8 mouse cellular contexts compared by ENCODE assay signal in the genomic region with DNA sequence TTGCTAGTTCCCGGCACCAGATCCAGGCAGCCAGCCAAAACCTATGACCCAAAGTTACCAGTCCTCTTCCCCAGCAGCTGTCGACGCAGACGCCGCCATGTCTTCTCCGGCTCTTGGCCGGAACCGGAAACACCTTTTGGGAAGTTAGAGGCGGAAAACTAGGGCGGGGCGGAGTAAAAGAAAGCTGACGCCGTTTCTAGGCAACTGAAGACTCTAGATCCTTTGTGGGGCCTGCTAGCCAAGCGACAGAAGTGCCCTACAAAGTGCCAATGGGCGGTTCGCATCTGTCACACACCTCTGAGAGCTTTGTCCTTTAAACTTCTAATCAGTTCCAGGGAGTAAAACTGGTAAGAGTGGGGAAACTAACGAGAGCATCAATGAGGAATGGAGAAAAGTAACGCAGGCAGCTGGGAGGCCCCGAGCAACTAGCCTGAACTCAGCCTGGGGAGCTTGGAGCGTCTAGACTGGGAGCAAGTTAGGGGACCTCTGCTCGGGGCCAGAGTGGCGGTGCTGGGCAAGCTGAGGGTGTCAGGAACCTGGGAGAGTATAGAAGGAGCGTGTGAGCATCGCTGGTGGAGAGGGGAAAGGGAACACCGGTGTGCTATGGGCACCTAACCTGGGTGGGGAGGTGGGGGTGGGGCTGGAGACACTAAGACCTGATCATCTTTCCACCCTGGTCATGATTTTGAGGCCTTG. TPM values are rescaled to one million over a fixed set of nuclear protein-coding genes. Genes with fewer than 3 reads are reported as not detected.
A peak's percentile ranks its signal among the peaks of the same experiment; 100 is the strongest.
DNase-seq lines count a peak whose midpoint lies in the region; ATAC-seq and TF ChIP-seq lines count a peak whose summit lies in the region.

A gene (minus strand): TSS at position 131 of the 696 bp plus-strand sequence.
A gene (plus strand): TSS at position 179 of the 696 bp plus-strand sequence.

- DNase-seq in CH12.LX (ENCODE audit: extremely low read depth), result peak; percentile 90
- DNase-seq in c-Kit-positive CD71-positive TER-119-negative erythroid progenitor cells, embryonic 14.5 days (ENCODE audit: low read depth), result peak; percentile 88
- DNase-seq in heart, postnatal 0 days (ENCODE audit: low spot score), result peak; percentile 96
- DNase-seq in kidney, postnatal 4 days, result peak; percentile 86 to 90

- TF ChIP-seq RAD21 in CH12.LX (IDR thresholded peaks at IDR 0.05; ENCODE audit: low read depth, low read length), result no peak

- no peak for TF ChIP-seq EP300 in CH12.LX (IDR thresholded peaks at IDR 0.05; ENCODE audit: low read length)
- no peak for TF ChIP-seq EP300 in heart, postnatal 0 days (IDR thresholded peaks at IDR 0.05; ENCODE audit: low read depth)

- H3K27me3 ChIP-seq in CH12.LX (replicated peaks), result no peaks in the 10 kb centered on the region
- no peaks in the 10 kb centered on the region for H3K27me3 ChIP-seq in forebrain, embryonic 12.5 days
- no peaks in the 10 kb centered on the region for H3K27me3 ChIP-seq in heart, postnatal 0 days (ENCODE audit: control insufficient read depth, insufficient read depth, low read length)
- no peaks in the 10 kb centered on the region for H3K27me3 ChIP-seq in liver, embryonic 16.5 days (ENCODE audit: control insufficient read depth, insufficient read depth, low read depth, low read length)
- H3K27me3 ChIP-seq in neural tube, embryonic 13.5 days, result no peaks in the 10 kb centered on the region
- H3K27me3 ChIP-seq in testis, adult 2 months (ENCODE audit: control insufficient read depth, insufficient read depth, low read length), result no peaks in the 10 kb centered on the region

- H3K27ac ChIP-seq in CH12.LX (ENCODE audit: insufficient read depth, low read depth), result peak within 1 kb of the TSS; percentile 39
- H3K27ac ChIP-seq in forebrain, embryonic 12.5 days, result peak within 1 kb of the TSS; percentile 65
- peak within 1 kb of the TSS; percentile 69 for H3K27ac ChIP-seq in heart, postnatal 0 days (ENCODE audit: low read depth)
- peak within 1 kb of the TSS; percentile 37; the same call in 1 of the 2 replicates for H3K27ac ChIP-seq in liver, embryonic 16.5 days (ENCODE audit: low read length)
- peak within 1 kb of the TSS; percentile 67 for H3K27ac ChIP-seq in neural tube, embryonic 13.5 days (replicated peaks)
- H3K27ac ChIP-seq in testis, adult 2 months (ENCODE audit: control insufficient read depth, insufficient read depth, low read depth, low read length), result peak within 1 kb of the TSS; percentile 74

- H3K4me1 ChIP-seq in CH12.LX (ENCODE audit: control insufficient read depth in 1 of 2, insufficient read depth in 2 of 2), result peaks cover 2 to 25% of the 10 kb centered on the region in 2 experiments; a peak in 3 of 4 replicates
- H3K4me1 ChIP-seq in forebrain, embryonic 12.5 days, result peaks cover 16% of the 10 kb centered on the region
- H3K4me1 ChIP-seq in heart, postnatal 0 days (ENCODE audit: control insufficient read depth, insufficient read depth), result peaks cover 10% of the 10 kb centered on the region; the same call in 1 of the 2 replicates
- peaks cover 9% of the 10 kb centered on the region for H3K4me1 ChIP-seq in liver, embryonic 16.5 days (ENCODE audit: control insufficient read depth, low read depth, low read length)
- H3K4me1 ChIP-seq in neural tube, embryonic 13.5 days (replicated peaks), result peaks cover 22% of the 10 kb centered on the region
- no peaks in the 10 kb centered on the region for H3K4me1 ChIP-seq in testis, adult 2 months (ENCODE audit: control insufficient read depth, insufficient read depth, low read length)

- peaks cover 11 to 30% of the 10 kb centered on the region in 2 experiments for H3K36me3 ChIP-seq in CH12.LX (replicated peaks in 1 of 2; ENCODE audit: control insufficient read depth in 1 of 2, insufficient read depth in 1 of 2, low read length in 1 of 2)
- peaks cover 45% of the 10 kb centered on the region for H3K36me3 ChIP-seq in forebrain, embryonic 12.5 days (replicated peaks)
- H3K36me3 ChIP-seq in heart, postnatal 0 days (replicated peaks; ENCODE audit: control insufficient read depth, insufficient read depth, low read length), result peaks cover 19% of the 10 kb centered on the region
- H3K36me3 ChIP-seq in liver, embryonic 16.5 days (ENCODE audit: control insufficient read depth, insufficient read depth), result peaks cover 2% of the 10 kb centered on the region; the same call in 1 of the 2 replicates
- H3K36me3 ChIP-seq in neural tube, embryonic 13.5 days, result peaks cover 57% of the 10 kb centered on the region
- H3K36me3 ChIP-seq in testis, adult 2 months (ENCODE audit: control insufficient read depth, insufficient read depth, low read length), result peaks cover 2% of the 10 kb centered on the region; the same call in 1 of the 2 replicates

- 8% methylated on average over 25 of the region's 25 CpGs for WGBS in forebrain, embryonic 12.5 days
- WGBS in heart, postnatal 0 days, result 7% methylated on average over 25 of the region's 25 CpGs
- WGBS in liver, embryonic 16.5 days (ENCODE audit: insufficient replicate concordance), result 17% methylated on average over 25 of the region's 25 CpGs
- 8% methylated on average over 25 of the region's 25 CpGs for WGBS in neural tube, embryonic 13.5 days

- peak within 1 kb of the TSS; percentile 84 for H3K4me2 ChIP-seq in CH12.LX (ENCODE audit: insufficient read depth, low read depth, poor library complexity, severe bottlenecking)
- H3K4me2 ChIP-seq in forebrain, embryonic 12.5 days, result peak within 1 kb of the TSS; percentile 84
- peak within 1 kb of the TSS; percentile 80 for H3K4me2 ChIP-seq in heart, postnatal 0 days (ENCODE audit: low read depth, low read length)
- peak within 1 kb of the TSS; percentile 79 for H3K4me2 ChIP-seq in liver, embryonic 16.5 days (ENCODE audit: low read depth, low read length)
- peak within 1 kb of the TSS; percentile 90 for H3K4me2 ChIP-seq in neural tube, embryonic 13.5 days

- peak; percentile 98 for TF ChIP-seq POLR2A in CH12.LX (IDR thresholded peaks at IDR 0.05; ENCODE audit: low read depth, low read length)
- peak; percentile 93 for TF ChIP-seq POLR2A in testis, adult 2 months (IDR thresholded peaks at IDR 0.05; ENCODE audit: control insufficient read depth, low read depth, low read length)

- H3K79me2 ChIP-seq in CH12.LX (replicated peaks; ENCODE audit: control insufficient read depth, extremely low read depth, insufficient read depth, poor library complexity, severe bottlenecking), result peaks cover 16% of the 10 kb centered on the region

- dilution Hi-C loops in CH12.LX (cut with MboI; ENCODE audit: extremely low pct_ligation_motif_present, extremely low pct_unique_long_range_greater_than_20kb, low sequenced_read_pairs), result no loop called here

- peak within 1 kb of the TSS; percentile 93 to 99 (median 99) for H3K4me3 ChIP-seq in CH12.LX (replicated peaks in 1 of 3; ENCODE audit: low read depth in 2 of 3, low read length in 2 of 3, poor library complexity in 1 of 3)
- peak within 1 kb of the TSS; percentile 83 for H3K4me3 ChIP-seq in forebrain, embryonic 12.5 days (replicated peaks)
- peak within 1 kb of the TSS; percentile 78 for H3K4me3 ChIP-seq in heart, postnatal 0 days (ENCODE audit: low read depth, low read length)
- peak within 1 kb of the TSS; percentile 76 for H3K4me3 ChIP-seq in liver, embryonic 16.5 days (ENCODE audit: low read depth, low read length)
- peak within 1 kb of the TSS; percentile 92 for H3K4me3 ChIP-seq in neural tube, embryonic 13.5 days
- H3K4me3 ChIP-seq in testis, adult 2 months (ENCODE audit: control insufficient read depth, low read depth, low read length), result peak within 1 kb of the TSS; percentile 90

- ATAC-seq in forebrain, embryonic 12.5 days (ENCODE audit: low FRiP score), result peak; percentile 88
- ATAC-seq in heart, postnatal 0 days (ENCODE audit: insufficient read depth, low read depth), result peak; percentile 93
- peak; percentile 74 for ATAC-seq in liver, embryonic 16.5 days (ENCODE audit: low read depth)
- peak; percentile 92 for ATAC-seq in neural tube, embryonic 13.5 days (ENCODE audit: low read depth)

- peak within 1 kb of the TSS; percentile 80 for H3K9ac ChIP-seq in CH12.LX (ENCODE audit: insufficient read depth, low read depth)
- peak within 1 kb of the TSS; percentile 78 for H3K9ac ChIP-seq in forebrain, embryonic 12.5 days
- peak within 1 kb of the TSS; percentile 70 for H3K9ac ChIP-seq in heart, postnatal 0 days (replicated peaks; ENCODE audit: low read depth, low read length)
- peak within 1 kb of the TSS; percentile 71 for H3K9ac ChIP-seq in liver, embryonic 16.5 days (ENCODE audit: low read depth, low read length)
- peak within 1 kb of the TSS; percentile 89 for H3K9ac ChIP-seq in neural tube, embryonic 13.5 days

- no peak for TF ChIP-seq CTCF in CH12.LX (conservative IDR thresholded peaks at IDR 0.05 in 1 of 2, IDR thresholded peaks at IDR 0.05 in 1 of 2; ENCODE audit: low read depth in 2 of 2, low read length in 2 of 2)
- TF ChIP-seq CTCF in heart, postnatal 0 days (IDR thresholded peaks at IDR 0.05; ENCODE audit: low read depth), result no peak
- TF ChIP-seq CTCF in testis, adult 2 months (IDR thresholded peaks at IDR 0.05; ENCODE audit: control insufficient read depth, insufficient read depth, insufficient replicate concordance, low read depth, low read length), result no peak

- in situ Hi-C loops in CH12.LX (cut with MboI; ENCODE audit: low pct_ligation_motif_present, low pct_unique_long_range_greater_than_20kb, low sequenced_read_pairs), result no loop called here

- no peaks in the 10 kb centered on the region for H3K9me3 ChIP-seq in CH12.LX (replicated peaks; ENCODE audit: low read length)
- H3K9me3 ChIP-seq in forebrain, embryonic 12.5 days, result no peaks in the 10 kb centered on the region
- no peaks in the 10 kb centered on the region for H3K9me3 ChIP-seq in heart, postnatal 0 days (replicated peaks; ENCODE audit: control insufficient read depth, low read length)
- no peaks in the 10 kb centered on the region for H3K9me3 ChIP-seq in liver, embryonic 16.5 days (replicated peaks; ENCODE audit: control insufficient read depth, low read length)
- no peaks in the 10 kb centered on the region for H3K9me3 ChIP-seq in neural tube, embryonic 13.5 days

RNA-seq across cellular contexts. Expression of the first gene that starts in this region (rescaled TPM):
- total RNA-seq in CH12.LX (2012; rRNA removed) (32.1 and 32.9 TPM in 2 replicates), CH12.LX (2014; rRNA removed) (48.2 and 50.3 TPM in 2 replicates)
- polyA plus RNA-seq in CH12.LX (2012; ENCODE audit: insufficient read length, low read depth), result 43.4 and 47.8 TPM in 2 replicates
- 30.7 and 33.0 TPM in 2 replicates for polyA plus RNA-seq in forebrain, embryonic 12.5 days (2016; fragmentation: Nextera tagmentation; extraction: Ambion mirVana)
- 33.0 and 37.4 TPM in 2 replicates for total RNA-seq in heart, postnatal 0 days (2014; rRNA removed; ENCODE audit: low replicate concordance)
- 16.0 and 16.5 TPM in 2 replicates for polyA plus RNA-seq in heart, postnatal 0 days (2015; fragmentation: Nextera tagmentation; extraction: Ambion mirVana)
- polyA plus RNA-seq in liver, embryonic 16.5 days (2015; fragmentation: Nextera tagmentation; extraction: Ambion mirVana), result 11.2 and 11.9 TPM in 2 replicates
- polyA plus RNA-seq in neural tube, embryonic 13.5 days (2015; fragmentation: Nextera tagmentation; extraction: Ambion mirVana), result 42.7 and 44.6 TPM in 2 replicates
- 175 and 194 TPM in 2 replicates for polyA plus RNA-seq in testis, adult 2 months (2012; rRNA removed)

RNA-seq across cellular contexts. Expression of the second gene that starts in this region (rescaled TPM):
- total RNA-seq in CH12.LX (2012; rRNA removed) (0.81 and 1.1 TPM in 2 replicates), CH12.LX (2014; rRNA removed) (0.40 and 0.46 TPM in 2 replicates)
- 1.8 and 2.4 TPM in 2 replicates for polyA plus RNA-seq in CH12.LX (2012; ENCODE audit: insufficient read length, low read depth)
- polyA plus RNA-seq in forebrain, embryonic 12.5 days (2016; fragmentation: Nextera tagmentation; extraction: Ambion mirVana), result 26.7 and 27.7 TPM in 2 replicates
- total RNA-seq in heart, postnatal 0 days (2014; rRNA removed; ENCODE audit: low replicate concordance), result 0.27 and 0.38 TPM in 2 replicates
- 0.79 and 2.4 TPM in 2 replicates for polyA plus RNA-seq in heart, postnatal 0 days (2015; fragmentation: Nextera tagmentation; extraction: Ambion mirVana)
- polyA plus RNA-seq in liver, embryonic 16.5 days (2015; fragmentation: Nextera tagmentation; extraction: Ambion mirVana), result 0.19 and 0.26 TPM in 2 replicates
- 16.5 and 19.7 TPM in 2 replicates for polyA plus RNA-seq in neural tube, embryonic 13.5 days (2015; fragmentation: Nextera tagmentation; extraction: Ambion mirVana)
- 177 and 209 TPM in 2 replicates for polyA plus RNA-seq in testis, adult 2 months (2012; rRNA removed)

Comparison
In these comparisons a context has a peak if more than half of its experiments do, and no peak if none do; other contexts are left out.
1. Peak in every context shown above with its lines: DNase-seq, ATAC-seq, H3K4me3 ChIP-seq and H3K27ac ChIP-seq.